Mouse (Mus musculus) ES-Bruce4 (cell line): Measurements from ENCODE around the gene Tmem8.

Experiments used
- CTCF ChIP-seq: IDR thresholded peaks from one replicate; pipeline ENCODE4 v1.8.1; 2011; ENCODE audit warnings: low read depth, low read length
- EP300 ChIP-seq: IDR thresholded peaks from 2 replicates; pipeline ENCODE4 v1.6.1; 2011; ENCODE audit warnings: low read depth, low read length; ENCODE audit not compliant: insufficient read depth

DNA sequence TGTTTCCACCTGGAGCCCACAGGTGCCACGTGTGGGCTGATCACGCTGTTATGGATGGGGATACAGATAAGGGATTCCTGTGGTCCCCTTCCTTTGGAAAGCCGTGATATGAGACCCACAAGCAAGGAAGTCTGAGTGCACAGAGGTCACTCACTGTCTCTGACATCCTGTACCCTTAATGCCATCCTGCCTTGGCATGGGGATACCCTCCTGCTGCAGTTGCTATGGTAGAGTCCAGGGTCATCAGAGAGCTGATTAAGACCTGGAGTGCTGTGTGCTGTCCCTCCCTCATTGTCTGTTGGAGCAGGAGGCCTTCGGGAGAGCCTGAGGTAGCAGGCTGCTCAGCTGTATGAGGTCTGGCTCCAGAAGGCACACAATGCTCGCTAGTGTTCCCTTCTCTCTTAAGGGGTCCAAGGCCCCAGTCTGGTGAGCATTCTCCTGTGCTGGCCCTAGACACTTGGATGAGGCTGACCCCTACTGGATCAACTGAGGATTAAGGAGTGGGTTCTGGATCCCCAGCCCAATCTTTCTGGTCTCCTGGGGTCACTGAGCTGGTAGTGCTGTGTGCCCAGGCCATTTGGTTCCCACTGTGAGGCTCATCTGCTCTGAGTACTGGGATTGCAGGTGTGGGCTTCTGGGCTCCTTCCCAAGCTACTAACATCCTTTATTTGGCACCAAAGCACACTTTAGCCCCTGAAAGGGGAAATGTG lies 9.5 kb downstream of the Tmem8 start:
- TF ChIP-seq CTCF (no peak), EP300 (no peak)
